Mouse (Mus musculus) effector memory CD4-positive, alpha-beta T cell, adult 7 months (primary cell): Measurements from ENCODE around the gene Cox6b2. TPM values are rescaled to one million over a fixed set of nuclear protein-coding genes. Genes with fewer than 3 reads are reported as not detected.

ENCODE experiments used
- polyA plus RNA-seq: library from polyadenylated mRNA; unstranded; fragments of 100-300 nt; shearing (Covaris generic); gene quantifications from one replicate; pipeline ENCODE4 v1.2.1, GENCODE M21; 2017

Gene Cox6b2
- not detected for polyA plus RNA-seq

DNA sequence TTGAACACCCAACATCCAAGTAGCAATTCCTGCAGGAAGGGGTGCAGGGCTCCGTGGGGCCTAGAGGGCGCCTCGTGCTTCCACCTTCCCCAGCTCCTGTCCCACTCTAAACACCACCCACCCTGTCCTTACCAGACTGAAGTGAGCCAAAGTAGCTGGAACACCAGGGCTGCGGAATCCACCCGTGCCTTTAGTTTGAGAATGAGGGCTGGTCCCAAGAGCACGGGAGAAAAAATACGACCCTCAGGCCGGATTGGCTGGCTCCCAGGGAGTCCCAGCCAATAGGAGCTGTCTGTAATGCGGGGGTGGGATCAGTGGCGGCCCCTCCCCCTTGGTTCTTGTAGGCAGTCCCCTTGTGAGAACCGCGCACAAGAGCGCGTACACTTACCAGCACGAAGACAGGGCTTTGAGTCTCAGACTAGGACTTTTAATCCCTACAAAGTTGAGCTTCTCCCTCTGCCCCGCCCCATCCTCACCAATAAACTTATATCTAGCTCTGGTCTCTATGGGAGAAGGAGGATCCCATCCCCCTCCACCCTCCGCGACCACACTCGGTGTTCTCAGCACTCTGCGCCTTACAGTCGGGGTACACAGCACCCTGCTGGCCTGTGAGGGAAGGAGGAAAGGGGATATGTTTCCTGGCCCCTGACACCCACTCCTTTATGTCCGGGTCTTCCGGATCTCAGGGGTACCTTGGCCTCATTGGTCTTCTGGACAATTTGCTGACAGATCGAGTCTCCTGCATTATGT is at the start of gene Cox6b2:
Gene Cox6b2, minus strand, starts transcription at position 274 of the 750 bp plus-strand sequence.

DNA sequence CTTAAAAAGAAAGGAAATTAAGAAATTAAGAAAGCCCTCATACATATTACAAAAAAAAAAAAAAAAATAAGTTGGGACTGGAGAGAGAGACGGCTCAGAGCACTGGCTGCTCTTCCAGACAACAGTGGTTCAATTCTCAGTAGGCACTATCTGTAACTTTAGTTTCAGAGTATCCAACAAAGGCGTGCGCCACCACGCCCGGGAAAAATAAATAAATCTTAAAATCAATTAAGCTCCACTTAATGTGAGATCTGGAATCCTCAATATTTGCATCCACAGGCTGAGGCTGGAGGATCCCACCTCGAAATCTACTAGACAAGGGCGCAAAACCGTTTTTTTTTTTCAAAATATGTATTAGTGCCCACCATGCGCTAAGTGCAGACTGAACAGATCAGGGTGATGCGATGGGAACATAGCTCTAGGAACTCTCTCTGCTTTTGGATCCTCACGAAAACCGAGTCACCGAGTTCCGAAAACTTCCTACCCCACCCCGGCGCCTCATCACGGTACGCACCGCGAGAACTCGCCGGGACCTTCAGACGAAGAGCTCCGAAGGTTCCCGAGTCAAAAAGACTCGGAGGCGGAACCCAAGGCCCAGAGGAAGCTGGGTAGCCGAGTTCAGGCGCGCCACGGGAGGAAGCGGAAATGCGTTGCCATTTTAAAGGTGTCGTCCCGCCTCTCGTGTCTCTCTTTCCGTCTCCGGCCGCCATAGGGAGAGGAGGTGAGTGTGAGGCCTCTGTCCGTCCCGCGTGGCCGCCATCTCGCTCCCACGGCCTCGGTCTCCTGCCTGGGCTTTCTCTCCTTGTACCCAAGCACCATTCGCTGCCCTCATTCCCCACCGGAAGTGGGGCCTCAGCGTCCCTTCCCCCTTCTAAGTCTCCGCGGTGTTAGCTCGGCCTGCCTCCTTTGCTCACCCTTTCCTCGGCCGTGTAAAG is 39.7 kb upstream of the Cox6b2 start, which contains the start of gene Rpl28:
Gene Rpl28, plus strand, starts transcription at position 597 of the 935 bp plus-strand sequence.

DNA sequence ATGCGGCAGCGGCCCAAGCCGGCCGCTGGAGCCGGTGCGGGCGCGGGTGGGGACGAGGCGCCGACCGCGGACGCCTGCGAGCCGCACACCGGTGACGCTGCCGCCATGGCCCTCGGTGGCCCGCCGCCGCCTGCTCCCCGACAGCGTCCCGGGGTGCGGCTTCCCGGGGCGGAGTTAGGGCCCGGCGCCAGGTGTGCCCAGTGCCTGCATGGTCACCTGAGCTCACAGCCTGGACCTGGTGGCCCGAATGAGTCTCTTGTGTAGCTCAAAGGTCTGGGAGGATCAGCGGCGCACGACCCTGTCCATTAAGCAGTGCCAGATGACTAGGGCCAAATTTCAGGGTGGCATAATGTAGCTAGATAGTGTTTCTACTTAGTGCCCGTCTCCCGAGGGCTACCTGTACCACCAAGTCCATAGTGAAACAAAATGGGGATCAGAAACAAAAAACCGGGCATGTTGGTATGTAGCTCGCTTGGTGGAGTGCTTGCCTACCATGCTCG is 36.6 kb upstream of the Cox6b2 start, which contains the start of gene Tmem238:
Gene Tmem238, minus strand, starts transcription at position 221 of the 500 bp plus-strand sequence.

DNA sequence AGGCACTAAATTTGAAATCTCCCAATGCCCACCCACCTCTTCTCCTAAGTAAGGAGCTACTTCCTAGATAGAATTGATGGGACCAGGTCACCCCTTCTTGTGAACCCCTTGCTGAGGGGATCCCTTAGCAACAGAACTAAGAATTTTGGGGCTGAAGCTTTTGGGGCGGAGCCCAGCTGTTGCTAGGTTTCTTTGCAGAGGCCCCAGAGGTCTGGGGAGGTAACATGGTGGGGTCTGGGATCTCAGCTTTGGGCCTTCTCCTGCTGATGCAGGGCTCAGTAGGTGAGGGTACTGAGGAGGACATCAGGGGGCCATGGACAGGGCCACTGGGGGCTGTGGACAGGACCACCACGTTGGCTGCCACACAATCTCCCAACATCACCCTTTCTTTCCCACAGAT is 29.9 kb upstream of the Cox6b2 start, which contains the start of the genes Il11 and Tmem190:
Gene Il11, minus strand, starts transcription at position 101 of the 400 bp plus-strand sequence.
Gene Tmem190, plus strand, starts transcription at position 179 of the 400 bp plus-strand sequence.

DNA sequence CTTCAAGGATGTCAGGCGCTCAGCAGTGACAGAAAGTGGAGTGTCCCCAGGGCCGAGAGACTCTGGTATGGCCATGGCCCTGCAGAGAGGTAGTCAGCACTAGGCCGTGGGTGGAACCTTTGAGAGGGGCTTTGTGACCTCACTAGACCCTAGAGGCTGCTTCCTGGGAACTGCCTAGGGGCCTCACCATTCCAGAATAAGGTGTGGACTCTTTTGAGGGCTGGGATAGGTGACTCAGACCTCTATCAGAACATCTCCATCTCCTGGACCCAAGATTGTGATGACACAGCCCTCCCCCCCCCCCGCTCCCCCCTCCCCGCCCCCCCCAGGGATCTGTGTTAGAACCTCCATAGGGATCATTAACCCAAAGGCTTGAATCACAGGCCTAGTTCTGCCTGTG is 18.3 kb upstream of the Cox6b2 start, which contains the start of gene Fam71e2:
Gene Fam71e2, minus strand, starts transcription at position 101 of the 400 bp plus-strand sequence.

DNA sequence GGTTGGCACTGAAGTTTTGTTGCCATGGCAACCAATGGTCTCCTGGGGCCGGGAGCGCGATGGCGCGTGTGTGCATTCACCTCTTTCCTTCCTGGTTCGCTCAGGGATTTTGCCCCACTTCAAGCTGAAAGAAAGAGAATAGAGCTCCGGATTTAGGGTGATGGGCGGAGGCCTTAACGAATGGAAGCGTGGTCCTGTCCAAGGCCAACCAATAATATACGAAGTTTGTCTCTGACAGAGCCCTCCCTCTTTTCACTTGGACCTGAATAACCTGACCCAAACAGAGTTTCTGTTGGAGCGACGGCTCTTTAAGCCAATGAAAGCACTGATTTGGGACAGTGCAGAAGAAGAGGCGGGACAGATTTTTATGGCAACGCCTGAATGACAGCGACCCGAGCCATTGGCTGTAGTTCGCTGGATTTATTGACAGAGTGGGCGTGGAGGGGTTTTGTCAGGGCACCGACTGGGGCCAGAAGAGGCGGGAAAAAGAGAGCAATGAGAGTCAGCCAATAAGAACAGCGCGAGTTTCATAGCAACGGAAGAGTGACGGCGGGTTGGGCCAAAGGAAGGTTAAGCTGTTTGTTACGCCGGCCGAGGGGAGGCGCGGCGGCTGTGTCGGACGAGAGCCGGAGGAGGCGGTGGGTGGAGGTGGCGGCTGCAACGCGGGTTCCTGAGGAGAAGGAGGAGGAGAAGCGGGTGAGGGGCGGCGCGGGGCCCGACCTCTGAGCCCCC is 13.2 kb downstream of the Cox6b2 start, which contains the start of gene Kmt5c:
Gene Kmt5c, plus strand, starts transcription at position 572 of the 732 bp plus-strand sequence.

DNA sequence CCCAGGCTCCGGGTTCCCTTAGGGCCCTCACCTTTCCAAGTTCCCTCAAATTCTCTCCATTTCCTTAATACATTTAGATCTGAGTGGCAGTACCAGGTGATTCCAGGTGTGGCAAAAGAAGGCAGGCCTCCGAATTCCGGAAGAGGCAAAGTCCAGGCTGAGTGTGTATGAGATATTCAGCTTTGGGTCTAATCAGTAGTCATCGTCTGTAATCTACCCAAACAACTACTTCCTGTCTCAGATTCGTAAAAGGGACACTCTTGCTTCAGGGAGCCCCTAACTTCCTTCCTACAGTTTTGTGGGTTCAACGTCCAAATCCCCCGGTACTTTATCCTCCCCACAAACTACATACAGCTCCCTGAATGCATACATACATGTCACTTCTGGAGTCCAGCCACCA is 27.7 kb downstream of the Cox6b2 start, which contains the start of gene Tmem150b:
Gene Tmem150b, minus strand, starts transcription at position 81 of the 400 bp plus-strand sequence.

Other genes starting within 250 kb of the Cox6b2 start
- gene Tnnt1, start 236.7 kb downstream of the Cox6b2 start, polyA plus RNA-seq: 2.5 TPM
- not detected for gene Tnni3, start 228.9 kb downstream of the Cox6b2 start, polyA plus RNA-seq
- gene Dnaaf3, start 220.6 kb downstream of the Cox6b2 start, polyA plus RNA-seq: not detected
- 1.0 TPM for gene Syt5, start 205.6 kb downstream of the Cox6b2 start, polyA plus RNA-seq
- gene Ptprh, start 149.1 kb downstream of the Cox6b2 start, polyA plus RNA-seq: not detected
- 11.7 TPM for gene Tmem86b, start 121.7 kb downstream of the Cox6b2 start, polyA plus RNA-seq
- 243 TPM for gene Ppp6r1, start 94.1 kb downstream of the Cox6b2 start, polyA plus RNA-seq
- gene Hspbp1, start 68.0 kb downstream of the Cox6b2 start, polyA plus RNA-seq: 62.4 TPM
- gene Brsk1, start 62.5 kb downstream of the Cox6b2 start, polyA plus RNA-seq: not detected
- gene Tmem150b, start 27.8 kb downstream of the Cox6b2 start, polyA plus RNA-seq: not detected
- 29.2 TPM for gene Kmt5c, start 13.0 kb downstream of the Cox6b2 start, polyA plus RNA-seq
- gene Fam71e2, start 18.2 kb upstream of the Cox6b2 start, polyA plus RNA-seq: not detected
- gene Il11, start 29.8 kb upstream of the Cox6b2 start, polyA plus RNA-seq: 0.67 TPM
- not detected for gene Tmem190, start 29.8 kb upstream of the Cox6b2 start, polyA plus RNA-seq
- 8.3 TPM for gene Tmem238, start 36.6 kb upstream of the Cox6b2 start, polyA plus RNA-seq
- 215 TPM for gene Rpl28, start 39.8 kb upstream of the Cox6b2 start, polyA plus RNA-seq
- 275 TPM for gene Ube2s, start 59.5 kb upstream of the Cox6b2 start, polyA plus RNA-seq
- gene Shisa7, start 91.6 kb upstream of the Cox6b2 start, polyA plus RNA-seq: not detected
- gene Isoc2b, start 117.2 kb upstream of the Cox6b2 start, polyA plus RNA-seq: 6.2 TPM
- 0.33 TPM for gene Isoc2a, start 124.1 kb upstream of the Cox6b2 start, polyA plus RNA-seq
- not detected for gene Gm36210, start 153.4 kb upstream of the Cox6b2 start, polyA plus RNA-seq
- 2.3 TPM for gene Zfp628, start 162.1 kb upstream of the Cox6b2 start, polyA plus RNA-seq
- not detected for gene Nat14, start 168.9 kb upstream of the Cox6b2 start, polyA plus RNA-seq
- gene Ssc5d, start 172.7 kb upstream of the Cox6b2 start, polyA plus RNA-seq: not detected
- not detected for gene Sbk2, start 211.3 kb upstream of the Cox6b2 start, polyA plus RNA-seq
- gene Sbk3, start 218.1 kb upstream of the Cox6b2 start, polyA plus RNA-seq: not detected
- 20.4 TPM for gene Zfp579, start 243.1 kb upstream of the Cox6b2 start, polyA plus RNA-seq